8 mouse cellular contexts compared by ENCODE assay signal in the genomic region with DNA sequence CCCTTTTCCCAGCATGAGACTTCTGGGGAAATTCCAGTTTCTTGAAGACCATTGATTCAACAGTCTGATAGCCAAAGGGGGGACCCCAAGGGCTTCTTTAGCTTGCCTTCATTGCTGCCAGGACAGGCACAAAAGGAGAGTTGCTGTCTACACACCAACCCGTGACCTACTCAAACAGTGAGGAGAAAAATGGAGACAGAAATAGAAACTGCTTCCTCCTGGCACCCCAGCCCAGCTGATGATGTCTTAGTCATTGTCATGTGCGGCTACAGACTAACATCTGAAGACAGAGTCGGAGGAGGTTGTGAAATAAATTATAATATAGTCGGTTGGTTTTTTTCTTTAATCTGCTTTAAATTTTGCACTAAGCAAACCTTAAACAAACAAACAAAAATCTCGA.
DNase-seq lines count a peak whose midpoint lies in the region; ATAC-seq and TF ChIP-seq lines count a peak whose summit lies in the region.

No protein-coding gene starts in this region.

- intact Hi-C loops in gastrocnemius, adult 2 months (cut with DNase I): loop anchor here (5.0 kb wide), 1 partner anchor 55 kb away; no protein-coding TSS in a partner anchor

- peaks cover 3% of the 10 kb centered on the region; the same call in 1 of the 2 replicates for H3K4me1 ChIP-seq in brown adipose tissue, adult 24 weeks (ENCODE audit: control insufficient read depth, insufficient read depth, insufficient read length, low read length)
- no peaks in the 10 kb centered on the region for H3K4me1 ChIP-seq in liver, embryonic 16.5 days (ENCODE audit: control insufficient read depth, low read depth, low read length)

- H3K4me2 ChIP-seq in liver, embryonic 16.5 days (ENCODE audit: low read depth, low read length): peak overlapping the region; percentile 14; the same call in 1 of the 2 replicates

- 16% methylated on average over 5 of the region's 5 CpGs for WGBS in liver, embryonic 16.5 days (ENCODE audit: insufficient replicate concordance)

- no peak for TF ChIP-seq CTCF in gastrocnemius, adult 2 months (IDR thresholded peaks at IDR 0.05)

- no peak for DNase-seq in gastrocnemius, adult 2 months
- no peak for DNase-seq in gastrocnemius, adult 18-20 months (ENCODE audit: low spot score)
- DNase-seq in 3T3-L1 (ENCODE audit: low read depth, low spot score): peak; percentile 85
- no peak for DNase-seq in urinary bladder, postnatal 14 days (ENCODE audit: low spot score)
- DNase-seq in spleen, postnatal 10 days (ENCODE audit: low spot score in 2 of 2): no peak
- no peak for DNase-seq in layer of hippocampus, adult 9-10 months (ENCODE audit: low spot score)

- no peaks in the 10 kb centered on the region for H3K27me3 ChIP-seq in liver, embryonic 16.5 days (ENCODE audit: control insufficient read depth, insufficient read depth, low read depth, low read length)

- no peaks in the 10 kb centered on the region for H3K36me3 ChIP-seq in liver, embryonic 16.5 days (ENCODE audit: control insufficient read depth, insufficient read depth)

- peak overlapping the region; percentile 46 for H3K27ac ChIP-seq in gastrocnemius, adult 2 months
- H3K27ac ChIP-seq in brown adipose tissue, adult 24 weeks (replicated peaks; ENCODE audit: low read depth, low read length): peak overlapping the region; percentile 54; the same call in 1 of the 2 replicates
- no peak overlapping the region for H3K27ac ChIP-seq in liver, embryonic 16.5 days (ENCODE audit: low read length)

- no peaks in the 10 kb centered on the region for H3K9me3 ChIP-seq in liver, embryonic 16.5 days (replicated peaks; ENCODE audit: control insufficient read depth, low read length)

- no peak overlapping the region for H3K9ac ChIP-seq in liver, embryonic 16.5 days (ENCODE audit: low read depth, low read length)

- no peak for ATAC-seq in liver, embryonic 16.5 days (ENCODE audit: low read depth)

- peak overlapping the region; percentile 57; the same call in 1 of the 2 replicates for H3K4me3 ChIP-seq in gastrocnemius, adult 2 months
- no peak overlapping the region for H3K4me3 ChIP-seq in brown adipose tissue, adult 24 weeks (ENCODE audit: insufficient read depth, low read depth, low read length)
- H3K4me3 ChIP-seq in liver, embryonic 16.5 days (ENCODE audit: low read depth, low read length): no peak overlapping the region
